Mouse (Mus musculus) kidney, postnatal 10 days (tissue): ENCODE results near the gene Tnfsfm13.
"Not testable (repeated sequence)": the region's sequence is repeated elsewhere in the genome, so short reads cannot be mapped to it uniquely, and the experiment has no call there.

Experiments
- DNase-seq: peaks from one replicate; pipeline ENCODE4 v3.0.0; 2021; ENCODE audit warnings: mixed read lengths

Tnfsfm13 gene

GRCm38 (mm10) chr11:69703814-69704612 lies 8.1 kb upstream of the Tnfsfm13 start:
- DNase-seq, result no peak

GRCm38 (mm10) chr11:69703381-69703780 lies 7.5 kb upstream of the Tnfsfm13 start:
- DNase-seq, result not testable (repeated sequence)

DNA sequence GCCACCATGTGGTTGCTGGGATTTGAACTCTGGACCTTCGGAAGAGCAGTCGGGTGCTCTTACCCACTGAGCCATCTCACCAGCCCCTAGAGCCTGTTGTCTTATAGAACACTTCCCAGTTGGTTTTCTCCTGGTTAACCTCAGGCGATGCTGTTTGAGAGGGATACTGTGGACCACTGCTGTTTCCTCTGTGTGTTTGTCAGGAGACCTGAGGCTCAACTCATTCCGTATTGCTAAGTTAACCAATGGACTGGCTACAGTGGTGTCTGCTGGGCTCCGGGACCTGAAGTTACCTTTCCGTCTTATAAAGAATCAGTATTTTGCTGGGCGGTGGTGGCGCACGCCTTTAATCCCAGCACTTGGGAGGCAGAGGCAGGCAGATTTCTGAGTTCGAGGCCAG lies 7.0 kb upstream of the Tnfsfm13 start:
- not testable (repeated sequence) for DNase-seq

- DNase-seq, result no peak
These were observed 3.7 kb upstream of the Tnfsfm13 start for GRCm38 (mm10) chr11:69699595-69699994.

DNA sequence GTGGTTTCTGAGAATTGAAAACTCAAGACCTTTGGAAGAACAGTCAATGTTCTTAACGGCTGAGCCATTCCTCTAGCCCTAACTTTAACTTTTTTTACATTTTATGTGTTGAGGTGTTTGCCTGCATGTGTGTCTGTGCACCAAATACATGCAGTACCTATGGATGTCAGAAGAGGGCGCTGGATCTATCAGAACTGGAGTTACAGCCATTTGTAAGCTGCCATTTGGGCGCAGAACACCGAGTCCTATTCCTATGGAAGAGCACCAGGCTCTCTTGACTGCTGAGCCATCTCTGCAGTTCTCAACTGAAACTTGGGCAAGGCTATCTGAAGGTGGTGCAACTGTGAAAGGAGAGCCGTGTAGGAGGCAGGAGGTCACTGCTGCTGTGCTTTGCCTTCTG lies 2.7 kb upstream of the Tnfsfm13 start:
- no peak for DNase-seq

- DNase-seq, result no peak
These were observed 1.5 kb upstream of the Tnfsfm13 start for GRCm38 (mm10) chr11:69697396-69697795.

DNA sequence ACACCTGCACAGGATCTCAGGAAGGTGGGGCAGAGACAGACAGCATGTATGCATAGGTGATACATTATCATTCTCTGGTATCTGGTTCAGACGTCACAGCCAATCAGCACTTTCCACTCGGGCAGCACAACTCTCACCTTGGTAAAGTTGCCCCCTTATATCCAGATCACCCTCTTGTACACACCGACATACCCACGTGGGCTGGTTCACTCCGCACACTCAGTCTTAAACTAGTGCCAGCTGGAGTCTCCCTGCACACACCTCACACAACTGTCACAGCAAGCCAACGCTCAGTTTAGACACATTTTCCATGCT lies 895 bp downstream of the Tnfsfm13 start:
- DNase-seq, result no peak

DNA sequence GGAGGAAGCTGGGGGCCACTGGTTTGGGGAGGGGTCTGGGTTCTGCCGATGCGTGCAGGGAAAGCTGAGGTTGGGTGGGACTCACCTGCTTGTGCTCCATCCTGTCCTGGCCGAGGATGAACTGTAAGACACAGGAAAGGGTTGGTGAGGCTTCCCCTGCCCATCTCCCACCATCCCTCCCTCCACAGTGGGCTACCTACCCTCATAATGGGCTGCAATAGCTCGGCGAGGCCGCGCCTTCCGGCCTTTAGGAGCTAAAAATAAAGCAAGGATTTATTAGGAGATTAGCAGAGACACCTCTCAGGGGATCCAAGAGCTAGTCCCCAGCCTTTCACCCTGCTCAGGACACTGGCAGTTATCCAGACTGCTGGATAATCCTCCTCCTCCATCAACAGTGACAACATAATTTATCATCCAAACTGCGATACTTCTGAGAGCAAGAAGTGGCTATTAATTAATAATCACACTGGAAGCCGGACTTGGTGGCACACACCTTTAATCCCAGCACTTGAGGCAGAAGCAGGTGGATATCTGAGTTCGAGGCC lies 2.4 kb downstream of the Tnfsfm13 start:
- DNase-seq, result no peak

GRCm38 (mm10) chr11:69692863-69693262 lies 3.0 kb downstream of the Tnfsfm13 start:
- DNase-seq, result peak; percentile 51

- DNase-seq, result no peak
These were observed 3.6 kb downstream of the Tnfsfm13 start for GRCm38 (mm10) chr11:69692196-69692811.

DNA sequence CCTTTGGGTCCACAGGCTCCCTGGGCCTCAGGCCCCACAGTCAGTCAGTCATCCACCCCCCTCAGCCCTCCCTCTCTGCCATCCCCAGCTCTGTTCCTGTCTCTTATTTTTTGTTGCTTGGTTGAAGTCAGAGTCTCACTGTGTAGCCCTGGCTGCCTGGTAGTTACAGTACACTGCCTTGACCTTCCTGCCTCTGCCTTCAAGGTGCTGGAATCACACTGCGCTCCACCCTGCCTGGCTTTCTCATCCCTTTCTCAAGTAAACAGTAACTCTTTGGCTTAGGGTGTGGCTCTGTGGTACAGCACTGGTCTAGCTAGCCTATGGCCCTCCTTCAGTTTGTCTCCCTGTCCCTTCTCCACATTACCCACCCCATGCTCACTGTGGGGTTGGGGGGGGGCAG lies 6.0 kb downstream of the Tnfsfm13 start:
- no peak for DNase-seq

- no peak for DNase-seq
These were observed 8.8 kb downstream of the Tnfsfm13 start for GRCm38 (mm10) chr11:69687061-69687460.

DNA sequence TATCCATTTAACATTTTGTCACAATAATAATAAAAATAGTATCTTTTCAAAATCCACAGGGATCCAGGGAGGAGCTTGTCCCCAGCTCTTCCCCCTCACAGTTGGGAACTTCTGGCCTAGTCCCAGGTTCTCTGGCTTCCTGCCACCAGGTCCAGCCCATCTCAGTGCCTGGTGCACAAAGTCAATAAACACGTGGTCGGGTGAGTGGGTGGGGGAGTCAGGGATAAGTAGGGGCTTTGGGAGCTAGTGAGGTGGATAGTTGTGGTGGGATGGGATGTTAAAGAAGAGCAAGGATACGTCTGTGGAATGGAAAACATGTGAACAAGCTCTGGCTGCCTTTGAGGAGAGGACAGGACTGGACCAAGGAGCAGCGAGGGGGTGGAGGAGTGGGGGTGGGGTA lies 9.5 kb downstream of the Tnfsfm13 start:
- DNase-seq, result peak; percentile 88

DNA sequence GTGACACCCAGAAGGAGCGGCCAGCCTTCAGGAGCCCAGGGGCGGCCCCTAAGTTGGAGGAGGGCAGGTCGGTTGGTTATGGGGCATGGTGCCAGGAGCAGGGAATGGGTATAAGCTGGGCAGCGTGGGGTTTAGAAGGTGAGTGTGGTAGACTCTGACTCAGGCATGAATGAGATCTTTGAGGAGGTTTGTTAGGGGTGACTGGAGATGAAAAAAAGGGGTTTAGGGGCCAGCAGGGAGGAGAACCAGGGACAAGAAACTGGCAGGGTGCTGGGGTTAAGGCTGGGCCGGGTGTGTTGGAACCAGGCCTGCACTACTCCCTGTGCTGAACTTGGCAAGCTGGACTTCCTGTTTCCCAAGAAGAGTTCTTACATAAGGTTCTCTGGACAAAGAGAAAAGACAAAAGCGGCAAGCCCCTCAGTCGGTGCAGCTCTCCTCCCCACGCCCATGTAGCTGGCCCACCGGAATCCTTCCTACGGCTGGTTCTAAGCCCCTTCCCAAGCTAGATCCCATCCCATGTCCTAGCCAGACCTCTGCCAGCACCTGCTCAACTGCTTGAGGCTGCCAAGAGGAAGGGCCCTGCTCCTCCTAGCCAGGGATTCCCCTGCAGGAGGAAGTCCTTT lies 10.3 kb downstream of the Tnfsfm13 start, which contains the start of gene Tnfsf13:
Gene Tnfsf13, minus strand, starts transcription at position 259 of the 623 bp plus-strand sequence.
- peak; percentile 80 for DNase-seq

DNA sequence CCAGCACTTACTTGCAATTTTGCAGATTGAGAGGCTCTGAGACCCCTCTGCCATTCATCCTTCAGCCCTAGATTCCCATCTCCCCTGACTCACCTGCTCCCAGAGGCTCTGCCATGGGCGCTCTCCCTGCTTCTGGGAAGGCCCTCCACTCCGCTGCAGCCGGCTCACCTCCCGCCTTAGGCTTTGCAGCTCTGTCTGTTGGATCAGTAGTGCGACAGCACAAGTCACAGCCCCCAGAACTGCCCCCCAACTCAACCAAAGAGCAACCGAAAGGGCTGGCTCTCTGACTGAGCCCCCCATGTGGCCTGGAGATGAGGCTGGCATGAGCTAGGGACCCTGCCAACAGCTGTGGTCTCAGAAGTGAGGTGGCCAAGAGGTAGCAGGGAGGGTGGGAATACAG lies 11.0 kb downstream of the Tnfsfm13 start:
- DNase-seq, result no peak

GRCm38 (mm10) chr11:69684128-69684745 lies 11.7 kb downstream of the Tnfsfm13 start:
- no peak for DNase-seq

DNA sequence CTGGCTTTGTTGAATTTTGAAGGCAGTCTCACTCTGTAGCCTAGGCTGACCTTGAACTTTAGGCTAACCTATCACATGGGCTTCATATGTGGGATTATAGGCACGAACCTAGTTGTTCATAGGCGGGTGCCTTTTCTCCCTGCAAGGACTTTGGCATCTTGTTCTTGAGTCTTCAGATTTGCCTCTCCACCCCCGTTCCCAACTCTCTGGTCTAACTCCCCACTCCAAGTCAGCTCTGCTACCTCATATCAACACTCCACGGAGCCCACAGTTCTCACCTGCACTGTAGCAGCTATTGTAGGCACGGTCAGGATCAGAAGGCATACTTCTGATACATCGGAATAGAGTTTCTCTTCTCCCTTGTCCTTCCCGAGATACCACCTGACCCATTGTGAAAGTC lies 12.3 kb downstream of the Tnfsfm13 start:
- DNase-seq, result no peak

DNA sequence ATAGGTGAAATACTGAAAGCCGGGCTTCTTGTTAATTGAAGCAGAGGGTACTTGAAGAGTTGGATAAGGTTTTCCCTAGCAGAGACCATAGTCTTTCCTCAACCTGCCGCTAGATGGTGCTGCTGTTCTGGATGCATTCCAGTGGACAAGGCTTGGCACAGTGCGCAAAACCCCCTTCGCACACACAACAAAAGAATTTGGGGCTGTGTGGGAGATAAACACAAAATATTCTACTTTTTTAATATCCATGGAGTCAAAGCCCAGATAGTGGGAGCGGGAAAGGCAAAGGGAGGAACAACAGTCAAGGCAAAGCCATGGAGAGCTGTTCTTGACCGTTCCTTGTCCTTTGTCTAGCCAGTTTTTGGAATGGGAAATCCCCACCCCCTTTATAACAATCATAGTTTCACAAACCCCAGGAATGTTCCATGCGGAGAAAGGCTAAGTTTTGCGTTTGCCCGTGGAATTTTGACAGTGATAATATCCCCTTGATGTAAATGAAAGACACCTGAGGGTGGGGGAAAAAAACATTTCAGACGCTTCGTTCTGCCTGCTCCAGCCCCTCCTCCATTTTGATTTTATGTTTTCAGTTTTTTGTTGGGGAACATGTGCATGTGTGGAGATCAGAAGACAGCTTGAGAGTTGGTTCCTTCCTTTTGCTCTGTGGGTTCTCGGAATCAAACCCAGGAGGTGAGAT lies 12.9 kb downstream of the Tnfsfm13 start:
- DNase-seq, result peak; percentile 95

DNA sequence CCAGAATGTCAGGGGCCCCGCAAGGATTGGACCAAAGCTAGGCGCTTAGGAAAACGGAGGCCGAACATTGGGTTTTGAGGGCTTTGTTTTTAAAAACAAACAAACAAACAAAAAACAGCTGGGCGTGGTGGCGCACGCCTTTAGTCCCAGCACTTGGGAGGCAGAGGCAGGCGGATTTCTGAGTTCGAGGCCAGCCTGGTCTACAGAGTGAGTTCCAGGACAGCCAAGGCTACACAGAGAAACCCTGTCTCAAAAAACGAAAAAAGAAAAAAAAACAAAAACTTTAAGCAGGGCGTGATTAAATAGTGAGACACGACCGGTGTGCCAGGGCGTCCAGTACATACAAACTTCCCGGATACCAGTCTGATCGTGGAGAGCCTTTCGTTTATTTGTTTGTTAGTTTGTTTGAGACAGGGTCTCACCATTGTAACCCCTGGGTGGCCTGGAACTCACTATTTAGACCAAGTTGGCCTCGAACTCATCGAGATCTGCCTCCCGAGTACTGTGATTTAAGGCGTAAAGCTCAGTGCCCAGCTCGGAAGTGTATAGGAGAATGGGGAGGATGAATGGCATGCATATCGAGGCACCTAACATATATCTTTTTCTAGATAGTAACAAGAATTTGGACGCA lies 13.6 kb downstream of the Tnfsfm13 start:
- no peak for DNase-seq

GRCm38 (mm10) chr11:69681314-69682208 lies 14.3 kb downstream of the Tnfsfm13 start, which contains the start of gene Senp3:
TSS of gene Senp3 (minus strand) at chr11:69682084.
- DNase-seq, result peak; percentile 99
